ENCODE assay signal across 14 mouse cellular contexts in the genomic region with DNA sequence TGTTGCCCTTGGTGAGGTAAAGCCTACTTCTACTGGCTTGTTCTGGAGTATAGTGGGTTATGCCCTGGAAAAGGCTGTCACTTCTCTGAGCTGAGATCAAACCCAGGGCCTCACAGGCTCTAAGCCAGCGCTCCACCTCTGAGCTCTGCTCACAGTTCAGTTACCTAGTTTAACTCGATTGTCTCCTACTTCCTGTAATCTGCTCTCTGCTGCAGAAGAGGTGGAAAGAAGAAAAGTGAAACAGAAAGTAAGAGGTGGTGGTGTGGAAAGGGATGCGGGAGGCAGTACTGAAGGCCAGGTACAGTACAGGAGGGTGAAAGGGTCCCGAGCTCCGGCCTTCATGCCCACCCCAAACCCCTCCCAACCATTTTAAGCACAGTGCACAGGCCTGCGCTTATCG.
DNase-seq lines count a peak whose midpoint lies in the region; ATAC-seq and TF ChIP-seq lines count a peak whose summit lies in the region.
"Had no signal": no experiment of that assay in that cellular context is flagged by ENCODE, and none has a peak within 500 bp of the region (broad histone marks: within the 10 kb centered on the region; RNA-seq: fewer than 3 reads in every experiment).

No protein-coding gene starts in this region.

- CTCF ChIA-PET in Patski (lab: Charles Lee), result interaction anchor here (1.0 to 6.0 kb wide), 7 partner anchors 9 to 43 kb away, joined by 3 to 25 read pairs (median 4); no protein-coding TSS in a partner anchor

- no peak for DNase-seq in lung, adult 2 months
- no peak for DNase-seq in lung, postnatal 25 days (ENCODE audit: low spot score)
- DNase-seq in Patski (ENCODE audit: low read depth, low spot score), result no peak
- DNase-seq in thymus, postnatal 14 days, result peak; percentile 30
- no peak for DNase-seq in frontal cortex, postnatal 14 days (ENCODE audit: low spot score in 2 of 2)
- no peak for DNase-seq in neural tube, embryonic 10.5 days (ENCODE audit: extremely low spot score, low spot score)
- no peak for DNase-seq in embryo, embryonic 9.5 days (ENCODE audit: extremely low spot score)
- DNase-seq: kidney, postnatal 10 days; lung, embryonic 14.5 days had no signal

- no peaks in the 10 kb centered on the region for H3K4me1 ChIP-seq in lung, adult 2 months (ENCODE audit: control insufficient read depth, insufficient read depth, low read length)
- H3K4me1 ChIP-seq: hindbrain, embryonic 12.5 days; limb, embryonic 10.5 days; midbrain, embryonic 15.5 days had no signal

- peak; percentile 18 for ATAC-seq in Patski
- peak; percentile 90 for ATAC-seq in megakaryocyte, adult 5-6 weeks (ENCODE audit: poor library complexity, severe bottlenecking)
- ATAC-seq: midbrain, embryonic 15.5 days had no signal

- TF ChIP-seq CTCF in lung, adult 2 months (IDR thresholded peaks at IDR 0.05; ENCODE audit: insufficient read depth, low read length), result no peak
- TF ChIP-seq CTCF in Patski (IDR thresholded peaks at IDR 0.05), result no peak

- POLR2A ChIA-PET in Patski (lab: Charles Lee), result interaction anchor here (1.3 kb wide), 1 partner anchor 30 kb away, joined by 3 read pairs; no protein-coding TSS in a partner anchor

- in situ Hi-C loops in Patski (cut with MboI; ENCODE audit: low pct_unique_long_range_greater_than_20kb), result no loop called here

- 63% methylated on average over 7 of the region's 7 CpGs for WGBS in lung, adult 2 months

- H3K4me3 ChIP-seq in lung, adult 2 months (replicated peaks; ENCODE audit: extremely low read depth, low read depth, low read length), result peak overlapping the region; percentile 13
- H3K4me3 ChIP-seq: heart, embryonic 10.5 days; hindbrain, embryonic 12.5 days; limb, embryonic 10.5 days; midbrain, embryonic 15.5 days had no signal

- H3K27me3 ChIP-seq in Patski, result peaks cover 4% of the 10 kb centered on the region
- H3K27me3 ChIP-seq: hindbrain, embryonic 12.5 days; midbrain, embryonic 15.5 days had no signal

- TF ChIP-seq POLR2A in lung, adult 2 months (IDR thresholded peaks at IDR 0.05; ENCODE audit: borderline replicate concordance, extremely low read depth, low read depth, low read length), result no peak
